Mouse (Mus musculus) bone marrow, adult 2 months (tissue): ENCODE measurements around the gene Prss47. TPM values are rescaled to one million over a fixed set of nuclear protein-coding genes. Genes with fewer than 3 reads are reported as not detected.

Source experiments
- H3K27ac ChIP-seq: fragments of 200-500 bp; 2 replicates; pipeline ENCODE4 v1.5.1; 2012; ENCODE audit warnings: low read depth, mild to moderate bottlenecking, control low read depth, inconsistent platforms, low read length; ENCODE audit not compliant: control insufficient read depth, poor library complexity, insufficient read depth
- H3K4me1 ChIP-seq: fragments of 200-500 bp; 2 replicates; pipeline ENCODE4 v1.6.1; 2011; ENCODE audit warnings: low read length; ENCODE audit not compliant: control insufficient read depth, insufficient read depth
- H3K4me3 ChIP-seq: fragments of 200-500 bp; replicated peaks from 2 replicates; pipeline ENCODE3; 2011; ENCODE audit warnings: mild to moderate bottlenecking, low read depth, low read length, control low read depth; ENCODE audit not compliant: control insufficient read depth
- CTCF ChIP-seq: fragments of 200-500 bp; IDR thresholded peaks from 2 replicates; pipeline ENCODE4 v1.5.1; 2011; ENCODE audit warnings: low read length, control low read depth; ENCODE audit not compliant: control insufficient read depth, insufficient read depth
- POLR2A ChIP-seq: fragments of 200-500 bp; IDR thresholded peaks from 2 replicates; pipeline ENCODE4 v1.6.1; 2011; ENCODE audit warnings: low read depth, mild to moderate bottlenecking, control low read depth, low read length, borderline replicate concordance; ENCODE audit not compliant: control insufficient read depth
- WGBS: fragments of 180-500 bp; shearing (Covaris S2); methylation state at CpG from one replicate; pipeline ENCODE4 v1.1.7; 2018; 5-methylcytosine and 5-hydroxymethylcytosine counted together
- polyA plus RNA-seq: library from polyadenylated mRNA; stranded (reverse); fragments of >200 nt; gene quantifications from 2 replicates; pipeline ENCODE4 v1.2.4, GENCODE M21; 2011; ENCODE audit warnings: low replicate concordance; ENCODE audit not compliant: missing spikeins, insufficient read depth, insufficient read length

Gene Prss47
- polyA plus RNA-seq, result 1.2 TPM in 1 of 2 replicates, not detected in the other

- WGBS, result 80% methylated on average over 9 of the region's 9 CpGs
- H3K27ac ChIP-seq, result no peak within 1 kb of the TSS
Observed at GRCm38 (mm10) chr13:65052660-65053059, at the start of gene Prss47. Gene Prss47, minus strand, starts transcription at chr13:65052760.

GRCm38 (mm10) chr13:65101232-65101631 lies 48.7 kb upstream of the Prss47 start:
- WGBS, result 16% methylated on average over 3 of the region's 3 CpGs
- H3K4me3 ChIP-seq, result no peak overlapping the region
- TF ChIP-seq CTCF, result no peak
- no peak for TF ChIP-seq POLR2A
- H3K4me1 ChIP-seq, result peaks cover 6% of the 10 kb centered on the region
- H3K27ac ChIP-seq, result no peak overlapping the region

More at GRCm38 (mm10) chr13:65052660-65053059, at the start of gene Prss47:
- H3K4me3 ChIP-seq, result no peak within 1 kb of the TSS
- TF ChIP-seq POLR2A (no peak), CTCF (no peak)
- H3K4me1 ChIP-seq, result no peaks in the 10 kb centered on the region

- TF ChIP-seq POLR2A (no peak), CTCF (no peak)
- H3K4me3 ChIP-seq, result no peak overlapping the region
- H3K4me1 ChIP-seq, result peaks cover 6% of the 10 kb centered on the region
- WGBS, result 63% methylated on average over 9 of the region's 9 CpGs
- H3K27ac ChIP-seq, result no peak overlapping the region
Observed at GRCm38 (mm10) chr13:65100678-65101077, 48.1 kb upstream of the Prss47 start.

- no peak overlapping the region for H3K27ac ChIP-seq
- TF ChIP-seq CTCF (no peak), POLR2A (no peak)
- H3K4me1 ChIP-seq, result peaks cover 4% of the 10 kb centered on the region
- H3K4me3 ChIP-seq, result no peak overlapping the region
Observed at GRCm38 (mm10) chr13:65097018-65097417, 44.5 kb upstream of the Prss47 start.

GRCm38 (mm10) chr13:65095923-65096322 lies 43.4 kb upstream of the Prss47 start:
- 81% methylated on average over 4 of the region's 4 CpGs for WGBS
- Histone ChIP-seq H3K4me1 (peaks cover 4% of the 10 kb centered on the region), H3K4me3 (no peak overlapping the region), H3K27ac (no peak overlapping the region)
- TF ChIP-seq POLR2A (no peak), CTCF (no peak)

- H3K4me3 ChIP-seq, result no peak overlapping the region
- no peaks in the 10 kb centered on the region; the same call in 1 of the 2 replicates for H3K4me1 ChIP-seq
- WGBS, result 44% methylated on average over 2 of the region's 2 CpGs
- TF ChIP-seq CTCF (no peak), POLR2A (no peak)
- no peak overlapping the region for H3K27ac ChIP-seq
Observed at GRCm38 (mm10) chr13:65069969-65070368, 17.4 kb upstream of the Prss47 start.

GRCm38 (mm10) chr13:65035057-65035456 lies 17.5 kb downstream of the Prss47 start:
- H3K27ac ChIP-seq, result no peak overlapping the region
- TF ChIP-seq CTCF, result no peak
- TF ChIP-seq POLR2A, result no peak
- 61% methylated on average over 4 of the region's 4 CpGs for WGBS

GRCm38 (mm10) chr13:65032758-65033157 lies 19.8 kb downstream of the Prss47 start, which contains the start of gene Spata31d1c:
Gene Spata31d1c, plus strand, starts transcription at chr13:65033058.
- H3K27ac ChIP-seq, result no peak within 1 kb of the TSS
- no peak within 1 kb of the TSS for H3K4me3 ChIP-seq
- no peak for TF ChIP-seq POLR2A
- no peak for TF ChIP-seq CTCF
- H3K4me1 ChIP-seq, result no peaks in the 10 kb centered on the region

More at GRCm38 (mm10) chr13:65035057-65035456, 17.5 kb downstream of the Prss47 start:
- Histone ChIP-seq H3K4me1 (no peaks in the 10 kb centered on the region), H3K4me3 (no peak overlapping the region)
